Mouse (Mus musculus) forebrain, embryonic 15.5 days (tissue): Measurements from ENCODE around the gene Atp1b4. TPM values are rescaled to one million over a fixed set of nuclear protein-coding genes. Genes with fewer than 3 reads are reported as not detected.

ENCODE experiments used
- polyA plus RNA-seq: library from polyadenylated mRNA; unstranded; fragments of >200 nt; fragmentation: Nextera tagmentation; extraction: Ambion mirVana; gene quantifications from 2 replicates; pipeline ENCODE4 v1.2.1, GENCODE M21; 2015

Atp1b4 gene
- polyA plus RNA-seq, 1 experiment from 2014 or later: 0.05 TPM

Other genes starting within 250 kb of the Atp1b4 start
- gene Rhox10, start 249.7 kb upstream of the Atp1b4 start, polyA plus RNA-seq: not detected in 2 replicates
- gene Rhox11, start 231.0 kb upstream of the Atp1b4 start, polyA plus RNA-seq: not detected in 2 replicates
- gene Rhox12, start 205.3 kb upstream of the Atp1b4 start, polyA plus RNA-seq: not detected in 2 replicates
- not detected in 2 replicates for gene Rhox13, start 195.0 kb upstream of the Atp1b4 start, polyA plus RNA-seq
- 5.4 and 5.9 TPM in 2 replicates for gene Zbtb33, start 126.4 kb upstream of the Atp1b4 start, polyA plus RNA-seq
- gene Tmem255a, start 63.7 kb upstream of the Atp1b4 start, polyA plus RNA-seq: 11.5 and 13.2 TPM in 2 replicates
- gene Lamp2, start 140.3 kb downstream of the Atp1b4 start, polyA plus RNA-seq: 47.1 and 48.1 TPM in 2 replicates